Comparison of ENCODE assay signal across 26 mouse cellular contexts in genomic region chr10:51530813-51531212, GRCm38 (mm10). TPM values are rescaled to one million over a fixed set of nuclear protein-coding genes. Genes with fewer than 3 reads are reported as not detected.
DNase-seq lines count a peak whose midpoint lies in the region; ATAC-seq and TF ChIP-seq lines count a peak whose summit lies in the region.
"Had no signal": no experiment of that assay in that cellular context is flagged by ENCODE, and none has a peak within 500 bp of the region (broad histone marks: within the 10 kb centered on the region; RNA-seq: fewer than 3 reads in every experiment).

No protein-coding gene starts in this region.

- H3K4me3 ChIP-seq in liver, embryonic 16.5 days (ENCODE audit: low read depth, low read length): no peak overlapping the region
- H3K4me3 ChIP-seq in liver, embryonic 11.5 days (ENCODE audit: low read depth, low read length): no peak overlapping the region
- H3K4me3 ChIP-seq in bone marrow, adult 2 months (replicated peaks; ENCODE audit: control insufficient read depth, low read depth, low read length): no peak overlapping the region
- no peak overlapping the region for H3K4me3 ChIP-seq in heart, embryonic 10.5 days
- H3K4me3 ChIP-seq in heart, embryonic 11.5 days (ENCODE audit: low read depth, low read length): no peak overlapping the region
- H3K4me3 ChIP-seq: embryonic facial prominence, embryonic 13.5 days; forebrain, embryonic 13.5 days; gastrocnemius, adult 2 months; heart, embryonic 15.5 days; hindbrain, embryonic 15.5 days had no signal

- no peak overlapping the region for H3K9ac ChIP-seq in liver, embryonic 16.5 days (ENCODE audit: low read depth, low read length)
- no peak overlapping the region for H3K9ac ChIP-seq in liver, embryonic 11.5 days (ENCODE audit: low read depth, low read length)
- no peak overlapping the region for H3K9ac ChIP-seq in heart, embryonic 11.5 days (ENCODE audit: low read depth, low read length)
- H3K9ac ChIP-seq: embryonic facial prominence, embryonic 13.5 days; forebrain, embryonic 13.5 days; heart, embryonic 15.5 days; hindbrain, embryonic 15.5 days had no signal

- TF ChIP-seq CTCF in bone marrow, adult 2 months (IDR thresholded peaks at IDR 0.05; ENCODE audit: control insufficient read depth, insufficient read depth, low read length): no peak

- DNase-seq in liver, embryonic 11.5 days (ENCODE audit: low spot score): no peak
- DNase-seq in monocyte, adult 2 months (ENCODE audit: low read depth in 1 of 2, low spot score in 2 of 2): peak; percentile 21 to 35
- no peak for DNase-seq in heart, embryonic 10.5 days (ENCODE audit: low spot score)
- DNase-seq in right cerebral cortex, postnatal 25 days: no peak
- DNase-seq: adrenal gland, postnatal 25 days; cerebellum, adult 11 months; cerebellum, adult 9-10 months; cerebellum, postnatal 25 days; gastrocnemius, adult 2 months; gastrocnemius, postnatal 25 days; heart, adult 11 months had no signal

- no peaks in the 10 kb centered on the region for H3K27me3 ChIP-seq in liver, embryonic 16.5 days (ENCODE audit: control insufficient read depth, insufficient read depth, low read depth, low read length)
- H3K27me3 ChIP-seq in liver, embryonic 11.5 days (replicated peaks; ENCODE audit: control insufficient read depth, insufficient read depth, low read length): no peaks in the 10 kb centered on the region
- no peaks in the 10 kb centered on the region for H3K27me3 ChIP-seq in heart, embryonic 10.5 days (ENCODE audit: insufficient read depth, poor library complexity, severe bottlenecking)
- no peaks in the 10 kb centered on the region for H3K27me3 ChIP-seq in heart, embryonic 11.5 days (ENCODE audit: control insufficient read depth, insufficient read depth, low read length)
- H3K27me3 ChIP-seq: CH12.LX; embryonic facial prominence, embryonic 13.5 days; forebrain, embryonic 13.5 days; heart, embryonic 15.5 days; hindbrain, embryonic 15.5 days; Patski had no signal

- H3K4me2 ChIP-seq in liver, embryonic 16.5 days (ENCODE audit: low read depth, low read length): no peak overlapping the region
- no peak overlapping the region for H3K4me2 ChIP-seq in liver, embryonic 11.5 days
- H3K4me2 ChIP-seq in heart, embryonic 11.5 days: no peak overlapping the region
- H3K4me2 ChIP-seq: embryonic facial prominence, embryonic 13.5 days; forebrain, embryonic 13.5 days; heart, embryonic 15.5 days; hindbrain, embryonic 15.5 days had no signal

- no peak for TF ChIP-seq POLR2A in bone marrow, adult 2 months (IDR thresholded peaks at IDR 0.05; ENCODE audit: borderline replicate concordance, control insufficient read depth, low read depth, low read length)

- no peak overlapping the region for H3K27ac ChIP-seq in liver, embryonic 16.5 days (ENCODE audit: low read length)
- no peak overlapping the region for H3K27ac ChIP-seq in liver, embryonic 11.5 days (ENCODE audit: low read depth, low read length)
- H3K27ac ChIP-seq in bone marrow, adult 2 months (ENCODE audit: control insufficient read depth, insufficient read depth, low read depth, low read length, poor library complexity): peak overlapping the region; percentile 45
- no peak overlapping the region for H3K27ac ChIP-seq in heart, embryonic 10.5 days
- H3K27ac ChIP-seq in heart, embryonic 11.5 days (ENCODE audit: low read depth, low read length): no peak overlapping the region
- H3K27ac ChIP-seq: embryonic facial prominence, embryonic 13.5 days; forebrain, embryonic 13.5 days; gastrocnemius, adult 2 months; heart, embryonic 15.5 days; hindbrain, embryonic 15.5 days had no signal

- ATAC-seq in liver, embryonic 16.5 days (ENCODE audit: low read depth): peak; percentile 30; the same call in 1 of the 2 replicates
- ATAC-seq in liver, embryonic 11.5 days (replicated peaks; ENCODE audit: low FRiP score): no peak
- ATAC-seq in hematopoietic stem cell, adult 5-6 weeks (replicated peaks in 1 of 2; ENCODE audit: insufficient read depth in 1 of 2, low FRiP score in 2 of 2, low TSS enrichment in 1 of 2, low read depth in 1 of 2, poor library complexity in 2 of 2, severe bottlenecking in 2 of 2): peak; percentile 37 to 56; a peak in 3 of 4 replicates
- no peak for ATAC-seq in heart, embryonic 11.5 days (replicated peaks; ENCODE audit: insufficient number of reproducible peaks, low FRiP score, low TSS enrichment)
- ATAC-seq: activated CD4-positive, CD25-positive, alpha-beta regulatory T cell, adult 4 months; forebrain, embryonic 13.5 days; Patski had no signal

- 63% methylated on average over 7 of the region's 7 CpGs for WGBS in liver, embryonic 16.5 days (ENCODE audit: insufficient replicate concordance)
- 77% methylated on average over 7 of the region's 7 CpGs for WGBS in liver, embryonic 11.5 days
- 48% methylated on average over 7 of the region's 7 CpGs for WGBS in bone marrow, adult 2 months
- WGBS in heart, embryonic 10.5 days: 86% methylated on average over 7 of the region's 7 CpGs
- 87% methylated on average over 7 of the region's 7 CpGs for WGBS in heart, embryonic 11.5 days (ENCODE audit: insufficient replicate concordance)

- H3K36me3 ChIP-seq in liver, embryonic 16.5 days (ENCODE audit: control insufficient read depth, insufficient read depth): no peaks in the 10 kb centered on the region
- H3K36me3 ChIP-seq in liver, embryonic 11.5 days (ENCODE audit: control insufficient read depth, insufficient read depth, low read length): no peaks in the 10 kb centered on the region
- H3K36me3 ChIP-seq in heart, embryonic 10.5 days: no peaks in the 10 kb centered on the region
- H3K36me3 ChIP-seq in heart, embryonic 11.5 days (ENCODE audit: control insufficient read depth, insufficient read depth, low read length): no peaks in the 10 kb centered on the region
- H3K36me3 ChIP-seq: embryonic facial prominence, embryonic 13.5 days; heart, embryonic 15.5 days; hindbrain, embryonic 15.5 days had no signal

- H3K4me1 ChIP-seq in liver, embryonic 16.5 days (ENCODE audit: control insufficient read depth, low read depth, low read length): no peaks in the 10 kb centered on the region; the same call in 1 of the 2 replicates
- H3K4me1 ChIP-seq in liver, embryonic 11.5 days (replicated peaks; ENCODE audit: control insufficient read depth, insufficient read depth, low read length): no peaks in the 10 kb centered on the region
- no peaks in the 10 kb centered on the region; the same call in 1 of the 2 replicates for H3K4me1 ChIP-seq in bone marrow, adult 2 months (ENCODE audit: control insufficient read depth, insufficient read depth, low read length)
- 0 out of 2 replicates have a peak, but pooled peaks cover 4% of the 10 kb centered on the region for H3K4me1 ChIP-seq in heart, embryonic 10.5 days
- no peaks in the 10 kb centered on the region; the same call in 1 of the 2 replicates for H3K4me1 ChIP-seq in heart, embryonic 11.5 days (ENCODE audit: control insufficient read depth, insufficient read depth, low read length)
- H3K4me1 ChIP-seq: embryonic facial prominence, embryonic 13.5 days; forebrain, embryonic 13.5 days; hindbrain, embryonic 15.5 days had no signal

- H3K9me3 ChIP-seq in liver, embryonic 16.5 days (replicated peaks; ENCODE audit: control insufficient read depth, low read length): no peaks in the 10 kb centered on the region
- no peaks in the 10 kb centered on the region for H3K9me3 ChIP-seq in liver, embryonic 11.5 days (ENCODE audit: control insufficient read depth, low read length)
- no peaks in the 10 kb centered on the region for H3K9me3 ChIP-seq in heart, embryonic 10.5 days
- no peaks in the 10 kb centered on the region for H3K9me3 ChIP-seq in heart, embryonic 11.5 days (replicated peaks; ENCODE audit: control insufficient read depth, low read length)
- H3K9me3 ChIP-seq: embryonic facial prominence, embryonic 13.5 days; forebrain, embryonic 13.5 days; heart, embryonic 15.5 days; hindbrain, embryonic 15.5 days had no signal

RNA-seq across cellular contexts. Expression of gene Lilrb4a, which starts 40.1 kb away (rescaled TPM):
- 5.6 and 6.7 TPM in 2 replicates for polyA plus RNA-seq in liver, embryonic 16.5 days (2015; fragmentation: Nextera tagmentation; extraction: Ambion mirVana)
- polyA plus RNA-seq in liver, embryonic 11.5 days (2014; fragmentation: Nextera tagmentation; extraction: Ambion mirVana): 3.3 and 5.1 TPM in 2 replicates
- 35.1 and 99.1 TPM in 2 replicates for polyA plus RNA-seq in bone marrow, adult 2 months (2011; ENCODE audit: insufficient read depth, insufficient read length, low replicate concordance, missing spikeins)
- 38.3 and 101 TPM in 2 replicates for total RNA-seq in hematopoietic stem cell, adult 5-6 weeks (2017)
- polyA plus RNA-seq in heart, embryonic 10.5 days (2016; fragmentation: Nextera tagmentation; extraction: Ambion mirVana): 0.21 and 0.36 TPM in 2 replicates
- polyA plus RNA-seq in heart, embryonic 11.5 days (2014; fragmentation: Nextera tagmentation; extraction: Ambion mirVana): 0.62 and 1.3 TPM in 2 replicates
- polyA plus RNA-seq: Patski had no signal

RNA-seq across cellular contexts. Expression of gene Lilr4b, which starts 50.4 kb away (rescaled TPM):
- 1.5 and 1.6 TPM in 2 replicates for polyA plus RNA-seq in liver, embryonic 16.5 days (2015; fragmentation: Nextera tagmentation; extraction: Ambion mirVana)
- 0.96 and 1.1 TPM in 2 replicates for polyA plus RNA-seq in liver, embryonic 11.5 days (2014; fragmentation: Nextera tagmentation; extraction: Ambion mirVana)
- polyA plus RNA-seq in bone marrow, adult 2 months (2011; ENCODE audit: insufficient read depth, insufficient read length, low replicate concordance, missing spikeins): 35.8 and 197 TPM in 2 replicates
- 42.8 and 68.0 TPM in 2 replicates for total RNA-seq in hematopoietic stem cell, adult 5-6 weeks (2017)
- polyA plus RNA-seq in heart, embryonic 10.5 days (2016; fragmentation: Nextera tagmentation; extraction: Ambion mirVana): not detected in 2 replicates
- 0.17 TPM in 1 of 2 replicates, not detected in the other for polyA plus RNA-seq in heart, embryonic 11.5 days (2014; fragmentation: Nextera tagmentation; extraction: Ambion mirVana)
- polyA plus RNA-seq: forebrain, embryonic 13.5 days; hindbrain, embryonic 11.5 days; Patski had no signal

RNA-seq across cellular contexts. Expression of gene Gm49339, which starts 50.4 kb away (rescaled TPM):
- polyA plus RNA-seq in liver, embryonic 16.5 days (2015; fragmentation: Nextera tagmentation; extraction: Ambion mirVana): 0.91 and 1.5 TPM in 2 replicates
- 2.5 TPM in 1 of 2 replicates, not detected in the other for polyA plus RNA-seq in liver, embryonic 11.5 days (2014; fragmentation: Nextera tagmentation; extraction: Ambion mirVana)
- 3.0 TPM in 1 of 2 replicates, not detected in the other for polyA plus RNA-seq in bone marrow, adult 2 months (2011; ENCODE audit: insufficient read depth, insufficient read length, low replicate concordance, missing spikeins)
- not detected in 2 replicates for total RNA-seq in hematopoietic stem cell, adult 5-6 weeks (2017)
- polyA plus RNA-seq in heart, embryonic 10.5 days (2016; fragmentation: Nextera tagmentation; extraction: Ambion mirVana): 0.67 TPM in 1 of 2 replicates, not detected in the other
- polyA plus RNA-seq in heart, embryonic 11.5 days (2014; fragmentation: Nextera tagmentation; extraction: Ambion mirVana): not detected in 2 replicates
- total RNA-seq: gastrocnemius, adult 2 months had no signal
- polyA plus RNA-seq: brain, embryonic 14.5 days; forebrain, embryonic 13.5 days; hindbrain, embryonic 15.5 days; Patski had no signal

RNA-seq across cellular contexts. Expression of gene Fam162b, which starts 59.5 kb away (rescaled TPM):
- polyA plus RNA-seq in liver, embryonic 16.5 days (2015; fragmentation: Nextera tagmentation; extraction: Ambion mirVana): not detected in 2 replicates
- polyA plus RNA-seq in liver, embryonic 11.5 days (2014; fragmentation: Nextera tagmentation; extraction: Ambion mirVana): 1.2 TPM in 2 replicates
- polyA plus RNA-seq in bone marrow, adult 2 months (2011; ENCODE audit: insufficient read depth, insufficient read length, low replicate concordance, missing spikeins): not detected in 2 replicates
- total RNA-seq in hematopoietic stem cell, adult 5-6 weeks (2017): not detected in 2 replicates
- 0.32 and 2.5 TPM in 2 replicates for polyA plus RNA-seq in heart, embryonic 10.5 days (2016; fragmentation: Nextera tagmentation; extraction: Ambion mirVana)
- polyA plus RNA-seq in heart, embryonic 11.5 days (2014; fragmentation: Nextera tagmentation; extraction: Ambion mirVana): 0.79 TPM in 1 of 2 replicates, not detected in the other
- total RNA-seq: adrenal gland, adult 18-20 months; adrenal gland, postnatal 25 days; CH12.LX; gastrocnemius, adult 2 months; gastrocnemius, postnatal 25 days; heart, postnatal 25 days had no signal
- polyA plus RNA-seq: activated CD4-positive, CD25-positive, alpha-beta regulatory T cell, adult 4 months; Patski had no signal

Comparison
In these comparisons a context has a peak if more than half of its experiments do, and no peak if none do; other contexts are left out.
1. ATAC-seq: peak in liver, embryonic 16.5 days (single experiment) and hematopoietic stem cell, adult 5-6 weeks (2 of 2); none in liver, embryonic 11.5 days (single experiment) and heart, embryonic 11.5 days (single experiment).
2. DNase-seq: peak in monocyte, adult 2 months (2 of 2); none in liver, embryonic 11.5 days (single experiment), heart, embryonic 10.5 days (single experiment) and right cerebral cortex, postnatal 25 days (single experiment).
3. RNA of gene Lilr4b, which starts 50.4 kb away (polyA plus RNA-seq): 35.8 to 197 TPM in bone marrow, adult 2 months; 1.5 to 1.6 TPM in liver, embryonic 16.5 days, 0.96 to 1.1 TPM in liver, embryonic 11.5 days, 0.17 TPM in heart, embryonic 11.5 days and not detected in heart, embryonic 10.5 days; every median in the first group is over 10 times any median in the second.